Mouse (Mus musculus): Measurements from ENCODE around the gene Ociad2.

The Ociad2 gene

DNA sequence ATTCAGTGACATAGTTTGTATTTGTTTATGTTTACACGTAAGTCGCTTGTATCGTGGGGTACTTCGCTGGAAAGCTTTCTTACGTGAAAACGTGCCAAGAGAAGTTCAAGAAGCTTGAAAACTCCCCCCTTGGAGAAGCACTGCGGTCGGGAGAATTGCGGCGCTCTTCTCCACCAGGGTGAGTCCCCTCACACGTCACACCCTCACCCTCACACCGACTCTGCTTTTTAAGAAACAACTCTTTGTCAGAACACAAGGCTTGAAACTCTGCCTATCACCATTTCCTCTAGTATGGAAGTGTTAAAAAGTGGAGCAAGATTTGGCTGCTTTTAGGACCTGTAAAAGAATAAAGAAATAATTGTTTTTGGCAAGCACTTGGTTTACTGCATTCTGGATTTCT is 36.3 kb downstream of the Ociad2 start:
- no peak for DNase-seq (ENCODE audit: low read depth)

DNA sequence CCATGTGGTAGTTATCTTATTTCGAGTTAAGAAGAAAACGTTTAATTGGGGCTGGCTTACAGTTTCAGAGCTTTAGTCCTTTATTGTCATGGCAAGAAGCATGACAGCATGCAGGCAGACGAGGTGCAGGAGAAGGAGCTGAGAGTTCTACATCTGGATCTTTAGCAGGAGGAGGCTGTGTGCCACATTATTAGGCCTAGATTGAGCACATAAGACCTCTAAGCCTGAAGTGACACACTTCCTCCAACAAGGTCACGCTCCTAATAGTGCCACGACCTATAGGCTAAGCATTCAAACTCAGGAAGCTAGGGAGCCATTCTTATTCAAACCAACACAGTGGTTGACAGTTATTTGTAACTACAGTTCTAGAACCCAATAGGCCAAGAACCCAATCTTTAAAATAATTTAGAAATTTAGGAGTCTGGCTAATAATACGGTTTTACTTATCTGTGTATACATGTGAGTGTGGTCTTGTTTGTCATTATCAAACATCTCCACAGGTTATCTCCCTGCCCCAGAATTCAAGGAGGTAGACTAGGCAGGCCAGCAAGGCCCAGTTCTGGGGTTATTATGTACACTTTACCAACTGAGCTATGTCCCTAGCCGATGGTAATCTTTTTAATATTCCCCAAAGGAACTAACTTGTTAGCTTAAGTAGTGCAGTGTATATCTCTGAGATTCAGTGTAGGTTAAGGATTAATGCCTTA is 39.1 kb downstream of the Ociad2 start:
- no peak for DNase-seq (ENCODE audit: low read depth)

DNA sequence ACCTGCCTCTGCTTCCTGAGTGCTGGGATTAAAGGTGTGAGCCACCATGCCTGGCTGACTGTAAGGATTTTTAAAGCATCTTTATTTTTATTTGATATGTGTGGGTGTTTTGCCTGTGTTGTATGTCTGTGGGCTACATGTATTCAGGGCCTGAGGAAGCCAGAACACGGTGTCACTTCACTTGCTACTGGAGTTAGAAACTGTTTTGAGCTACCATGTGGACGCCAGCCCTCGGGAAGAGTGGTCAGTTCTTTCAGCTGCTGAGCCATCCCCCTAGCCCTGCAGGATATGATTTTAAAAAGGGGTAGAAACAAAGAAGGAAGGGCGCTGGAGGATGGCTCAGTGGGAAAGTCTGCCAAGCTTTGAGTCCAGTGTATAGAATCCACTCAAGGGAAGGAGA is 44.9 kb downstream of the Ociad2 start:
- no peak for DNase-seq (ENCODE audit: low read depth)

DNA sequence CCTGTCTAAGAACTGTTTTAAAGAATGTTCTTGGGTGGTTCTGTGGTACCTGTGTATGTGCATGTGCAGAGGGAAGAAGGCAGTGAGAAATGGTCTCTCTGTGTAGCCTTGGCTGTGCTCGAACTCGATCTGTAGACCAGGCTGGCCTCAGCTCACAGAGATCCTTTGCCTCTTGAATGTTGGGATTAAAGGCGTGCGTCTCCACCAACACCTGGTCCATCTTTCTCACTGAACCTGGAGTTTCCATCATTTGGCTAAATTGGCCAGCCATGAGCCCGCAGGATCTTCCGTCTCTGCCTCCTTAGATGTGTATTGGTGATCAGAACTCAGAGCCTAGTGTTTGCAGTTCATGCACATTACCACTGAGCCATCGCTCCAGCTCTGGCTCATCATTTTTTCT is 45.8 kb downstream of the Ociad2 start:
- no peak for DNase-seq (ENCODE audit: low read depth)

DNA sequence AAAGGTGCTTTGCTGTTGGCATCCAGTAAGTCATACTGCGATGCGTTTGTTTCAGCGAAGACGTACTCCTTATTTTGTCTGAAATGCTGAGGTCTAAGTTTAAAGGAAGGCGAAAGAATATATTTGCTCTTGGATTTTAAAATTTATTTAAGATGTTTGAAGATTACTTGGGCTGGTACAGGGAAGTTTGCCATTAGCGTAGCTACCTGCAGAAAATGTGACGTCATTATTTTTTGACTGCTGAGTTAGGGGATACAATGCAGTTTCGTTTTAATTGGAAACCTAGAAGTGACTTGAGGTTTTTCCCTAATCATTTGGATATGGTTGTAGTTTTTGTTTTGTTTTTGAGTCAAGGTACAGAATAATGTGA is 47.4 kb downstream of the Ociad2 start:
- DNase-seq (ENCODE audit: low read depth), result no peak

DNA sequence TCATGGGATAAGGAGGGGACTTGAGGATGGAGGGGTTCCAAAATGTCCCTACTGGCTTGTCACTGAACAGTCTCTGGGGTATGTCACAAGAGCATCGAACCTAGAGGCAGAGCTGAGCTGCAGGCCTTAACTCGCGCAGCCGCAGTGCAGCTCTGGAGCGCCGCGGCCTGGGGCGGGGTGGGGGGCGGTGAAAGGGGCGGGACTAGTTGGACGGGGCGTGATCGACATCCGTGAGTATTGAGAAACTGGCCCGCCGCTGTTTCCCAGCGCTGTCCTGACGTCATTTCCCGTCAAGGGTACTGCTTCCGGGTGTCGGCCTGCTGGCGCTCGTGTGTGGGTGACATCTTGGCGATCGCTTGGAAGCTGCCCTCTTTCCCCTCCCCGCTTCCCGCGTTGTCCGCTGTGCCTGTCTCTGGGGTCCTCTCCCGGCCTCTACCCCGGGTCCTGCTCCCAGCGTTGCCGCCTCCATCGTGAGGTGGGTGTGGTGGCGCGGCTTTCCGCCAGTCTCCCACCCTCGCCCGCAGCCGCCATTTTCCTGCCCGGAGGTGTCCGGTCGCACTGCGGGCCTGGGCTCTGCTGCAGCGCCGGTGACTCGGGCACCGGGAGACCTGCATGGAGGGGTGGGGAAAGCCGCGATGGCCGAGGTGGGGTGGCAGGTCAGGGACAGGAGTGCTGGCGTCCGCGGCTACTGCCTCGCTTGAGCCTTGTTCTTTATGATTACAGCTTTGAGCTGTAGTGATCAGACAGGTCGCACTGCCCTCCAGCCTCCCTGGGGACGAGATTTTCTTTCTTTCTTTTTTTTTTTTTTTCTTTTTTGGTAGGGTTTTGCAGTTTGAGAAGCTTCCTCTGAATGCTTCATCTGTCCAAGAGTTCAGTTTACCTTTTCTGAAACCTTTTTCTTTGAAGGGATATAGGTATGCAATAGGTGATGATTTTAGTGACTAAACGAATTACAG is 48.0 kb downstream of the Ociad2 start, which contains the start of gene Ociad1:
Gene Ociad1 (plus strand): TSS at position 283 of the 956 bp plus-strand sequence.
- DNase-seq (ENCODE audit: low read depth), result peak; percentile 98

DNA sequence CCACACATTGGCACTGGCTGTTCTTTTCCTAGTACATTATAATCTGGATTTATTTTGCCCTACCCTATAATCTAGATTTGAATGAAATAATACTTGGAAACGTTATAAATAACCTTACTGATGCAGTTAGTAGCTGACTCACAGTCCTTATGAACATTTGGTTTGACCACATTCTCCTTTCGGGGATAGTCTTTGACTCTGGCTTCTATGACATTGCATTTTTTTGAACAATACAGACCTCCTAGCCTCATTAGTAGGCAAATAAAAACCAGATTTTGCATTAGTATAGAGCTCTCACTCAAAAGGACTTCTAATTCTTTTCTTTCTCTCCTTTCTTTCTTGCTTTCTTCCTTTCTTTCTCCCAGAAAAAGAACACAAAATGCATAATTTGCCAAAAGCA is 50.9 kb downstream of the Ociad2 start:
- peak; percentile 68 for DNase-seq (ENCODE audit: low read depth)

DNA sequence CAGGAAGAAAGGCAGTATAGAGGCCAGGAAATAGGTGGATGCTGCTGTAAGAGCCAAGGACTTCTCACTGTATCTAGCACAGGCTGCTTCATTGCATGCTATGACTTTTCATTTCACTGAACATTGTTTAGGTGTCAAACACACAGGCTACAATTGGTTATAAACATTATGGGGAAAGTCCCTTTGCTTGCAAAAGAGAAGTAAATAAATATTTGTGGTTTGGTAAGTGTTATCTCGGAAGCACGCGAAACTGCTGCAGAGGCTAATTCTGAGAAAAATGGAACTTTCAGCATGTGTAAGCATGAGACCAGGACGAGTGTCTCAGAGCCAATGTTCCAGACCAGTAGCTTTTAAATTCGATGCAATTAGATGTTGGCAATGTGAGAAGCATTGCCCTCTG is 54.2 kb downstream of the Ociad2 start:
- DNase-seq (ENCODE audit: low read depth), result peak; percentile 37

DNA sequence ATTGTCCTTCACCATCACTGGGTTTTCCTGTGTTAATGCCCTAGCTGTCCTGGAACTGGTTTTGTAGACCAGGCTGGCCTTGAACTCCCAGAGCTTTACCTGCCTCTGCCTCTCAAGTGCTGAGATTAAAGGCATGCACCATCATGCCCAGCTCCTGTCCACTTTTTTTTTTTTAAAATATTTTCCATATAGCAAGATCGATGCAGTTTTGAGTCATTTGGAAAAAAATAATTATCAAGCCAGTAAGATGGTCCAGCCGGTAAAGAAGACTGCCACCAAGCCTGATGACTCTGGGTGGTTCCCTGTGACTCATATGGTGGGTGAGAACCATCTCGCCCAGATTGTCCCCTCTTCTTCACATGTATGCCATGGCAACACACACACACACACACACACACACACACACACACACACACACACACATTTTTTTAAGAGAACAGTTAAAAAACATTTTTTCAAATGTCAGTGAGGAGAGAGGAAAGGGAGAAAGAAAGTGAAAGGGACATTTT is 55.3 kb downstream of the Ociad2 start:
- no peak for DNase-seq (ENCODE audit: low read depth)

DNA sequence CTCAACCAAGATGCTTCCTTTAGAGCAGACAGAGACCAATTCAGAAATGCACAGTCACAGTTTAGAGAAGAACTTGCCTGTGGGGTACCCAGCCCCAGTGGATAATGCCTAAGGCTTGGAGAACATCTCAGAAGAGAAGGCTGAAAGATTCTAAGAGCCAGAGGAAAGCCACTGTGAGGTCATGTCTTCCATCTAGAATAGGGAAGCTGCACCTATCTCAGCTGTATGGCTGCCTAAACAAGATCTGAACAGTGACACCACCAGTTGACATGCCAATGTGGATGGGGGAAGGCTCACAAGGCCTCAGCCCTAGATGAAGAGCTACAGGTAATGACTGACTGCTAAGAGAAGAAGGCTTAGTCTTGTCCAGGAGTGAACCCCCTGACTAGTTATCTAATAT is 56.8 kb downstream of the Ociad2 start:
- DNase-seq (ENCODE audit: low read depth), result no peak

DNA sequence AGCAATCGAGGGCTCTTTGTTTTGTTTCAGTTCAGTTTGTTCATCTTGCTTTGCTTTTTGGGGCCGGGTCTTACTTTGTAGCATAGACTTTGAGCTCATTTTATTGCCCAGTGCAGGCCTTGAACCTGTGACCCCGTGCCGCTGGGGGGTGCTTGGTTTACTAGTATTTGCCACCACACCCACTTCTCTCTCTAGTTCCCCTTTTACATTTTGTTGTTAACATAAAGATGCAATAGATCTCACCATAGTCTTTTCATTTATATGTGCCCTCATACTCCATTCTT is 60.3 kb downstream of the Ociad2 start:
- no peak for DNase-seq (ENCODE audit: low read depth)

DNA sequence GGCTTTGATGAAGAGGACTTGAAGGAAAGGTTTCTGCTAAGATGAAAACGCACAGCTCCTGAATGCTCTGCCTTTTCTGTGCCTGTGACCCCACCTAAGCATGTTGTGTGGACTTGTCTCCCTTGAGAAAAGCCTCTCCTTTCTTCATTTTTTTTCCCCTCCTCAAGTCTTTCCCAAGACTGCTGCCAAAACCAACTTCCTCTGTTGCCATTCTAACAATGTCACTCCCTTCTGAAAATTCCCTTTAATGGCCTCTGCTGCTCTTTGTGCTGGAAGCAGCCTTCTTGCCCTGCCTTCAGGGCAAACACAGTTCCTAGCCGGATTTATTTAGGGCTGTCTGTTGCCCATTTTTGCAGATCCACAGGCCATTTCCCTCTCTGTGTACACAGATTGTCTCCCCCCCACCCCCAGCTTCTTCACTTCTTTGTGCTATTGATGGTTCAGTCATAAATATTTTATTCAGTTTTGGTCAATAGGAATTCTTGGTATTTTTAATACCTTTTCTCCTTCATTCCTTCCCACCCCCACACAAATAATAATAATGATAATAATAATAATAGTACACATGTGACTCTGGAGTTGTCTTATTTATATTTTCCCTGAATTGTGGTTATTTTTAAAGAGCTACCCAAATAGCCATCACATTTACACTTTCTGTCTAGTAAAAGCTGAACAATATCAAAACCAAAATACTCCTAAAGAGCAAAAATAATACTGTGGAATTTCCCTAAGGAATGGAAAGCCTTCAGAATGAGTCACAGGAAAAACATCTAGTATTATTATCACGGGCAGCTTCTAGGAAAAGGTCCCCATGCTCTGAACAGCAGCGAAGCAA is 60.9 kb downstream of the Ociad2 start:
- DNase-seq (ENCODE audit: low read depth), result peak; percentile 61

DNA sequence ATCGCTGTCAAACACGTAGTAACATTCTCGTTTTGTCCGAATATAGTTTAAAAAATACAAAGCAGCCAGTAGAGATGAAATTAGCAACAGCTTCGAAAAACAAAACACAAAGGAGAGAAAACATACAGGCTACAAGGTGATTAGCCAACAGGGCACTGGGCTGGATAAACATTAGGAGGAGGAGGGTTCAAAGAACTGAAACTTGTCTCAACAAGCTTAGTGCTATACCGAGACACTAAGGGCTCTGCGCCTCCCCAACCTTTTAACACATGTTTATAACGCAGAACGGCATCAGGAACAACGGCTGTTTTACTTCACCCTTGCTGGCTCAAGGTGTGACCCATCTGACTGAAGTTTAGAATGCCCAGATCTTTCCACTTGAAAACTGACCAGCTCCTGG is 61.6 kb downstream of the Ociad2 start:
- no peak for DNase-seq (ENCODE audit: low read depth)

DNA sequence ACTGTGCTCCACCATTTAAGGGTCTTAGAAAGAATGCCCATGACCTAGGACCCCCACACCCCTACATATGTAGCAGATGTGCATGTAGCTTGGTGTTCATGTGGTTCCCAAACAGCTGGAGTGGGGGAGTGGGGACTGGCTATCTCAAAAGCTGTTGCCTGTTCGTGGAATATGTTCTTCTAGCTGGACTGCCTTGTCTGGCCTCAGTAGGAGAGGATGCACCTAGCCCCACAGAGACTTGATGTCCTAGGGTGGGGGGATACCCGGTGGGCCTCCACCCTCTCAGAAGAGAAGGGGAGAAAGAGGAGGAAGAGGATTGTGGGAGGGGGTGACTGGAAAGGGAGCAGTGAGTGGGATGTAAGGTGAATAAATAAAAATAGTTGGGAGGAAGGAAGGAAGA is 65.9 kb downstream of the Ociad2 start:
- DNase-seq (ENCODE audit: low read depth), result no peak

DNA sequence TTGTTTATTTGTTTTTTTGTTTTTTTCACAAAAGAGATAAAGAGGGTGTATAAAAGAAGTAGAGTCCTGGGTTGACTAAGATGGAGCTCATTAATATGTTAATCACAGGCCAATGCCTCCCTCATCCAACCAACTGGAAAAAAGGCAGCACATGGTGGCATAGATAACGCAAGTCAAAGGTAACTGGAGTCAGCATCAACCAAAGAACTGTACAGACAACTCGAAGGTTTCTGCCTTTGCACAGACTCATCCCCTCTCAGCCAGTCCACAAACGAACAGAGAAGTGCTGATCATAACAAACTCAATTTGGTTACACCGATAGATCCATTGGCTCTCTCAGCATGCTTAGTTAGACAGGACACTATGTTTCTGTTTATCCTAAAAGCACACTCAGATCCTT is 67.7 kb downstream of the Ociad2 start:
- no peak for DNase-seq (ENCODE audit: low read depth)

Measured in NIH3T3 (cell line).